Mouse (Mus musculus) kidney, embryonic 16.5 days (tissue): Measurements from ENCODE around the gene Zfp385a. TPM values are rescaled to one million over a fixed set of nuclear protein-coding genes. Genes with fewer than 3 reads are reported as not detected.

ENCODE experiments used
- ATAC-seq: fragments of 200-750 bp; cut with Nextera tagmentation; 2 replicates; pipeline ENCODE4 v1.8.0; 2017; ENCODE audit warnings: moderate TSS enrichment; ENCODE audit not compliant: low FRiP score, low TSS enrichment
- H3K27ac ChIP-seq: fragments of 300-500 bp; sonication (generic); 2 replicates; pipeline ENCODE4 v1.5.1; 2014; ENCODE audit warnings: low read length
- H3K27me3 ChIP-seq: fragments of 300-500 bp; sonication (generic); 2 replicates; pipeline ENCODE4 v1.6.1; 2014; ENCODE audit warnings: low read length, control low read depth, mixed read lengths; ENCODE audit not compliant: insufficient read depth
- H3K36me3 ChIP-seq: fragments of 300-500 bp; sonication (generic); 2 replicates; pipeline ENCODE4 v1.6.1; 2014; ENCODE audit warnings: low read length, control low read depth, mixed read lengths; ENCODE audit not compliant: insufficient read depth
- H3K4me1 ChIP-seq: fragments of 300-500 bp; sonication (generic); 2 replicates; pipeline ENCODE4 v1.6.1; 2014; ENCODE audit warnings: low read length, control low read depth, mixed read lengths; ENCODE audit not compliant: insufficient read depth
- H3K4me2 ChIP-seq: fragments of 300-500 bp; sonication (generic); replicated peaks from 2 replicates; pipeline ENCODE4 v1.6.1; 2014; ENCODE audit warnings: low read depth, low read length
- H3K4me3 ChIP-seq: fragments of 300-500 bp; sonication (generic); 2 replicates; pipeline ENCODE4 v1.5.1; 2014; ENCODE audit warnings: mild to moderate bottlenecking, low read length
- H3K9ac ChIP-seq: fragments of 300-500 bp; sonication (generic); replicated peaks from 2 replicates; pipeline ENCODE4 v1.6.1; 2014; ENCODE audit warnings: low read length
- H3K9me3 ChIP-seq: fragments of 300-500 bp; sonication (generic); 2 replicates; pipeline ENCODE4 v1.6.1; 2016; ENCODE audit warnings: low read length, control low read depth
- WGBS: fragments of 180-500 bp; shearing (Covaris S2); extraction: QIAGEN DNeasy Blood & Tissue Kit; methylation state at CpG from one replicate; pipeline ENCODE4 v1.1.7; 2014; 5-methylcytosine and 5-hydroxymethylcytosine counted together
- polyA plus RNA-seq: library from polyadenylated mRNA; unstranded; fragments of >200 nt; fragmentation: Nextera tagmentation; extraction: Ambion mirVana; gene quantifications from 2 replicates; pipeline ENCODE4 v1.2.1, GENCODE M21; 2015

Zfp385a gene
- polyA plus RNA-seq, 1 experiment from 2014 or later, result 12.4 TPM

- WGBS, result 54% methylated on average over 4 of the region's 4 CpGs
- peaks cover 30% of the 10 kb centered on the region for H3K36me3 ChIP-seq
Measured at GRCm38 (mm10) chr15:103356130-103356529, 16.2 kb upstream of the Zfp385a start.

GRCm38 (mm10) chr15:103355420-103355819 lies 15.5 kb upstream of the Zfp385a start:
- Histone ChIP-seq H3K9ac (no peak overlapping the region), H3K36me3 (peaks cover 37% of the 10 kb centered on the region), H3K9me3 (no peaks in the 10 kb centered on the region), H3K27ac (no peak overlapping the region), H3K4me1 (peaks cover 13% of the 10 kb centered on the region), H3K4me3 (no peak overlapping the region), H3K27me3 (no peaks in the 10 kb centered on the region), H3K4me2 (no peak overlapping the region)
- 73% methylated on average over 4 of the region's 4 CpGs for WGBS
- ATAC-seq, result no peak

More at GRCm38 (mm10) chr15:103356130-103356529, 16.2 kb upstream of the Zfp385a start:
- no peak for ATAC-seq
- H3K4me1 ChIP-seq, result peaks cover 14% of the 10 kb centered on the region
- no peak overlapping the region for H3K9ac ChIP-seq
- no peak overlapping the region for H3K4me2 ChIP-seq
- no peaks in the 10 kb centered on the region for H3K9me3 ChIP-seq
- no peak overlapping the region for H3K27ac ChIP-seq
- H3K4me3 ChIP-seq, result no peak overlapping the region
- H3K27me3 ChIP-seq, result no peaks in the 10 kb centered on the region

- Histone ChIP-seq H3K4me1 (peaks cover 12% of the 10 kb centered on the region), H3K27me3 (no peaks in the 10 kb centered on the region), H3K4me3 (no peak overlapping the region), H3K9ac (no peak overlapping the region), H3K9me3 (no peaks in the 10 kb centered on the region), H3K27ac (no peak overlapping the region), H3K36me3 (peaks cover 44% of the 10 kb centered on the region), H3K4me2 (no peak overlapping the region)
- 89% methylated on average over 2 of the region's 2 CpGs for WGBS
- ATAC-seq, result no peak
Measured at GRCm38 (mm10) chr15:103354690-103355089, 14.8 kb upstream of the Zfp385a start.

GRCm38 (mm10) chr15:103353511-103354256 lies 13.8 kb upstream of the Zfp385a start:
- H3K4me1 ChIP-seq, result peaks cover 3% of the 10 kb centered on the region; the same call in 1 of the 2 replicates
- no peak overlapping the region for H3K9ac ChIP-seq
- no peak for ATAC-seq
- no peak overlapping the region for H3K4me2 ChIP-seq
- H3K9me3 ChIP-seq, result no peaks in the 10 kb centered on the region
- WGBS, result 92% methylated on average over 11 of the region's 11 CpGs
- no peak overlapping the region for H3K27ac ChIP-seq
- H3K36me3 ChIP-seq, result peaks cover 52% of the 10 kb centered on the region
- no peaks in the 10 kb centered on the region for H3K27me3 ChIP-seq
- H3K4me3 ChIP-seq, result no peak overlapping the region

GRCm38 (mm10) chr15:103352856-103353255 lies 13.0 kb upstream of the Zfp385a start:
- no peak overlapping the region for H3K4me3 ChIP-seq
- WGBS, result 35% methylated on average over 4 of the region's 4 CpGs
- no peak overlapping the region for H3K27ac ChIP-seq
- H3K4me2 ChIP-seq, result no peak overlapping the region
- peaks cover 55% of the 10 kb centered on the region for H3K36me3 ChIP-seq
- H3K4me1 ChIP-seq, result no peaks in the 10 kb centered on the region
- H3K27me3 ChIP-seq, result no peaks in the 10 kb centered on the region
- no peak overlapping the region for H3K9ac ChIP-seq
- H3K9me3 ChIP-seq, result no peaks in the 10 kb centered on the region
- no peak; the same call in 1 of the 2 replicates for ATAC-seq

- H3K4me2 ChIP-seq, result no peak overlapping the region
- H3K27me3 ChIP-seq, result no peaks in the 10 kb centered on the region
- H3K9me3 ChIP-seq, result no peaks in the 10 kb centered on the region
- no peak overlapping the region for H3K27ac ChIP-seq
- peaks cover 64% of the 10 kb centered on the region for H3K36me3 ChIP-seq
- no peak for ATAC-seq
- 8% methylated on average over 2 of the region's 2 CpGs for WGBS
- H3K4me1 ChIP-seq, result no peaks in the 10 kb centered on the region
- H3K4me3 ChIP-seq, result no peak overlapping the region
- H3K9ac ChIP-seq, result no peak overlapping the region
Measured at GRCm38 (mm10) chr15:103347275-103347684, 7.4 kb upstream of the Zfp385a start.

- Histone ChIP-seq H3K4me3 (no peak overlapping the region), H3K9ac (no peak overlapping the region), H3K27ac (no peak overlapping the region), H3K4me1 (no peaks in the 10 kb centered on the region), H3K4me2 (no peak overlapping the region), H3K36me3 (peaks cover 49% of the 10 kb centered on the region), H3K27me3 (peaks cover 10% of the 10 kb centered on the region; the same call in 1 of the 2 replicates), H3K9me3 (no peaks in the 10 kb centered on the region)
- WGBS, result 86% methylated on average over 6 of the region's 6 CpGs
- no peak for ATAC-seq
Measured at GRCm38 (mm10) chr15:103345789-103346188, 5.9 kb upstream of the Zfp385a start.

- Histone ChIP-seq H3K4me3 (no peak overlapping the region), H3K9me3 (no peaks in the 10 kb centered on the region), H3K27me3 (peaks cover 23% of the 10 kb centered on the region; the same call in 1 of the 2 replicates), H3K27ac (no peak overlapping the region), H3K36me3 (peaks cover 31% of the 10 kb centered on the region), H3K4me1 (peaks cover 13% of the 10 kb centered on the region), H3K4me2 (no peak overlapping the region), H3K9ac (no peak overlapping the region)
- no peak for ATAC-seq
Measured at GRCm38 (mm10) chr15:103343556-103343955, 3.7 kb upstream of the Zfp385a start.

- H3K27ac ChIP-seq, result no peak overlapping the region
- H3K9me3 ChIP-seq, result no peaks in the 10 kb centered on the region
- WGBS, result 80% methylated on average over 2 of the region's 3 CpGs
- H3K9ac ChIP-seq, result no peak overlapping the region
- peaks cover 13% of the 10 kb centered on the region for H3K4me1 ChIP-seq
- H3K4me3 ChIP-seq, result no peak overlapping the region
- peaks cover 27% of the 10 kb centered on the region; the same call in 1 of the 2 replicates for H3K27me3 ChIP-seq
- no peak for ATAC-seq
- peaks cover 29% of the 10 kb centered on the region for H3K36me3 ChIP-seq
- H3K4me2 ChIP-seq, result no peak overlapping the region
Measured at GRCm38 (mm10) chr15:103343008-103343407, 3.1 kb upstream of the Zfp385a start.

- no peak for ATAC-seq
- no peak overlapping the region for H3K4me3 ChIP-seq
- H3K27ac ChIP-seq, result no peak overlapping the region
- H3K36me3 ChIP-seq, result peaks cover 25% of the 10 kb centered on the region
- H3K27me3 ChIP-seq, result peaks cover 27% of the 10 kb centered on the region; the same call in 1 of the 2 replicates
- H3K9ac ChIP-seq, result no peak overlapping the region
- H3K4me1 ChIP-seq, result peaks cover 13% of the 10 kb centered on the region
- no peak overlapping the region for H3K4me2 ChIP-seq
- H3K9me3 ChIP-seq, result no peaks in the 10 kb centered on the region
- 25% methylated on average over 4 of the region's 4 CpGs for WGBS
Measured at GRCm38 (mm10) chr15:103342415-103342814, 2.5 kb upstream of the Zfp385a start.
